Mouse (Mus musculus) limb, embryonic 14.5 days (tissue): Measurements from ENCODE around the gene Cldn7. TPM values are rescaled to one million over a fixed set of nuclear protein-coding genes. Genes with fewer than 3 reads are reported as not detected.

ENCODE experiments used
- ATAC-seq: fragments of 200-750 bp; cut with Nextera tagmentation; 2 replicates; pipeline ENCODE4 v1.8.0; 2017; ENCODE audit warnings: low read depth, moderate number of reproducible peaks, moderate TSS enrichment; ENCODE audit not compliant: low FRiP score
- DNase-seq: peaks from one replicate; pipeline ENCODE4 v3.0.0-alpha.2; 2015; ENCODE audit warnings: low spot score
- H3K27ac ChIP-seq: fragments of 300-500 bp; sonication (generic); replicated peaks from 2 replicates; pipeline ENCODE4 v1.5.1; 2014; ENCODE audit warnings: low read depth, mild to moderate bottlenecking, low read length, moderate library complexity, mixed read lengths
- H3K27me3 ChIP-seq: fragments of 300-500 bp; sonication (generic); 2 replicates; pipeline ENCODE4 v1.6.1; 2014; ENCODE audit warnings: low read length, mixed read lengths; ENCODE audit not compliant: control insufficient read depth, insufficient read depth
- H3K36me3 ChIP-seq: fragments of 300-500 bp; sonication (generic); 2 replicates; pipeline ENCODE4 v1.6.1; 2014; ENCODE audit warnings: mild to moderate bottlenecking, low read length, moderate library complexity, mixed read lengths; ENCODE audit not compliant: control insufficient read depth, insufficient read depth
- H3K4me1 ChIP-seq: fragments of 300-500 bp; sonication (generic); 2 replicates; pipeline ENCODE4 v1.6.1; 2014; ENCODE audit warnings: antibody characterized with exemption, low read length, mixed read lengths; ENCODE audit not compliant: control insufficient read depth, insufficient read depth
- H3K4me2 ChIP-seq: fragments of 300-500 bp; sonication (generic); replicated peaks from 2 replicates; pipeline ENCODE4 v1.6.1; 2014; ENCODE audit warnings: low read depth, mild to moderate bottlenecking, low read length, moderate library complexity; ENCODE audit not compliant: severe bottlenecking
- H3K4me3 ChIP-seq: fragments of 300-500 bp; sonication (generic); replicated peaks from 2 replicates; pipeline ENCODE4 v1.5.1; 2014; ENCODE audit warnings: low read length
- H3K9ac ChIP-seq: fragments of 300-500 bp; sonication (generic); 2 replicates; pipeline ENCODE4 v1.6.1; 2014; ENCODE audit warnings: mild to moderate bottlenecking, low read depth, low read length, moderate library complexity; ENCODE audit not compliant: severe bottlenecking
- H3K9me3 ChIP-seq: fragments of 300-500 bp; sonication (generic); 2 replicates; pipeline ENCODE4 v1.6.1; 2016; ENCODE audit warnings: low read length; ENCODE audit not compliant: control insufficient read depth
- POLR2A ChIP-seq: fragments of 200-500 bp; IDR thresholded peaks from 2 replicates; pipeline ENCODE4 v1.8.0; 2012; ENCODE audit warnings: inconsistent platforms, mild to moderate bottlenecking, moderate library complexity, borderline replicate concordance; ENCODE audit not compliant: insufficient read depth, insufficient read length; ENCODE audit errors: extremely low read depth
- WGBS: fragments of 180-500 bp; shearing (Covaris S2); extraction: QIAGEN DNeasy Blood & Tissue Kit; methylation state at CpG from one replicate; pipeline ENCODE4 v1.1.7; 2014; 5-methylcytosine and 5-hydroxymethylcytosine counted together
- polyA plus RNA-seq, 2 experiments: library from polyadenylated mRNA; depleted of rRNA in 1 of 2; stranded (reverse) in 1 of 2; unstranded in 1 of 2; fragments of >200 nt; fragmentation: Nextera tagmentation in 1 of 2; extraction: Ambion mirVana in 1 of 2; gene quantifications; 2 replicates each; pipeline versions ENCODE4 v1.2.1 to v1.2.3; 2012 to 2014

Cldn7 gene
- polyA plus RNA-seq, 2 experiments: 6.3 to 7.6 TPM

GRCm38 (mm10) chr11:69998567-69999491 is 34.2 kb downstream of the Cldn7 start:
- Histone ChIP-seq H3K9me3 (no peaks in the 10 kb centered on the region), H3K4me2 (no peak overlapping the region), H3K9ac (no peak overlapping the region), H3K36me3 (peaks cover 41% of the 10 kb centered on the region), H3K27ac (no peak overlapping the region), H3K4me3 (no peak overlapping the region), H3K4me1 (peaks cover 25% of the 10 kb centered on the region), H3K27me3 (no peaks in the 10 kb centered on the region)
- 91% methylated on average over 27 of the region's 27 CpGs for WGBS
- no peak for TF ChIP-seq POLR2A
- DNase-seq: no peak
- ATAC-seq: no peak

GRCm38 (mm10) chr11:69999666-70000065 is 35.1 kb downstream of the Cldn7 start:
- Histone ChIP-seq H3K9me3 (no peaks in the 10 kb centered on the region), H3K9ac (no peak overlapping the region), H3K4me3 (0 out of 2 replicates have a peak overlapping the region, but pooled peaks have one; percentile 80), H3K4me2 (no peak overlapping the region), H3K27ac (peak overlapping the region; percentile 21; the same call in 1 of the 2 replicates), H3K36me3 (peaks cover 34% of the 10 kb centered on the region), H3K4me1 (peaks cover 25% of the 10 kb centered on the region), H3K27me3 (no peaks in the 10 kb centered on the region)
- DNase-seq: no peak
- WGBS: 62% methylated on average over 8 of the region's 8 CpGs
- TF ChIP-seq POLR2A: no peak
- ATAC-seq: no peak

GRCm38 (mm10) chr11:70000396-70000898 is 35.9 kb downstream of the Cldn7 start, which contains the start of gene Dvl2:
Gene Dvl2, plus strand, starts transcription at chr11:70000595.
- ATAC-seq: peak; percentile 73
- under 1% methylated on average over 48 of the region's 48 CpGs for WGBS
- H3K9me3 ChIP-seq: no peaks in the 10 kb centered on the region
- peak within 1 kb of the TSS; percentile 96 for H3K4me2 ChIP-seq
- peak; percentile 91; the same call in 1 of the 2 replicates for TF ChIP-seq POLR2A
- H3K4me3 ChIP-seq: peak within 1 kb of the TSS; percentile 80
- H3K27me3 ChIP-seq: no peaks in the 10 kb centered on the region
- peaks cover 25% of the 10 kb centered on the region for H3K4me1 ChIP-seq
- DNase-seq: peak; percentile 94
- H3K27ac ChIP-seq: peak within 1 kb of the TSS; percentile 92
- peaks cover 37% of the 10 kb centered on the region for H3K36me3 ChIP-seq
- peak within 1 kb of the TSS; percentile 82 for H3K9ac ChIP-seq

GRCm38 (mm10) chr11:70001159-70001558 is 36.6 kb downstream of the Cldn7 start:
- peaks cover 44% of the 10 kb centered on the region for H3K36me3 ChIP-seq
- H3K4me3 ChIP-seq: peak overlapping the region; percentile 80
- peak overlapping the region; percentile 82 for H3K9ac ChIP-seq
- 10% methylated on average over 8 of the region's 8 CpGs for WGBS
- H3K27ac ChIP-seq: peak overlapping the region; percentile 92
- no peaks in the 10 kb centered on the region for H3K27me3 ChIP-seq
- DNase-seq (no peak), ATAC-seq (no peak)
- H3K4me2 ChIP-seq: peak overlapping the region; percentile 96
- no peaks in the 10 kb centered on the region for H3K9me3 ChIP-seq
- peaks cover 25% of the 10 kb centered on the region for H3K4me1 ChIP-seq
- TF ChIP-seq POLR2A: no peak

GRCm38 (mm10) chr11:70001865-70002264 is 37.3 kb downstream of the Cldn7 start:
- Histone ChIP-seq H3K9ac (0 out of 2 replicates have a peak overlapping the region, but pooled peaks have one; percentile 82), H3K4me1 (peaks cover 25% of the 10 kb centered on the region), H3K36me3 (peaks cover 51% of the 10 kb centered on the region)

More at GRCm38 (mm10) chr11:70001865-70002264, 37.3 kb downstream of the Cldn7 start:
- no peak for DNase-seq
- Histone ChIP-seq H3K27ac (no peak overlapping the region), H3K4me2 (peak overlapping the region; percentile 96), H3K27me3 (no peaks in the 10 kb centered on the region), H3K4me3 (peak overlapping the region; percentile 80), H3K9me3 (no peaks in the 10 kb centered on the region)
- TF ChIP-seq POLR2A: no peak
- ATAC-seq: no peak
